Mouse (Mus musculus): ENCODE data around the gene Gpr179. TPM values are rescaled to one million over a fixed set of nuclear protein-coding genes. Genes with fewer than 3 reads are reported as not detected.

Gene Gpr179
- polyA plus RNA-seq, 1 experiment from 2014 or later, result 0.08 TPM

DNA sequence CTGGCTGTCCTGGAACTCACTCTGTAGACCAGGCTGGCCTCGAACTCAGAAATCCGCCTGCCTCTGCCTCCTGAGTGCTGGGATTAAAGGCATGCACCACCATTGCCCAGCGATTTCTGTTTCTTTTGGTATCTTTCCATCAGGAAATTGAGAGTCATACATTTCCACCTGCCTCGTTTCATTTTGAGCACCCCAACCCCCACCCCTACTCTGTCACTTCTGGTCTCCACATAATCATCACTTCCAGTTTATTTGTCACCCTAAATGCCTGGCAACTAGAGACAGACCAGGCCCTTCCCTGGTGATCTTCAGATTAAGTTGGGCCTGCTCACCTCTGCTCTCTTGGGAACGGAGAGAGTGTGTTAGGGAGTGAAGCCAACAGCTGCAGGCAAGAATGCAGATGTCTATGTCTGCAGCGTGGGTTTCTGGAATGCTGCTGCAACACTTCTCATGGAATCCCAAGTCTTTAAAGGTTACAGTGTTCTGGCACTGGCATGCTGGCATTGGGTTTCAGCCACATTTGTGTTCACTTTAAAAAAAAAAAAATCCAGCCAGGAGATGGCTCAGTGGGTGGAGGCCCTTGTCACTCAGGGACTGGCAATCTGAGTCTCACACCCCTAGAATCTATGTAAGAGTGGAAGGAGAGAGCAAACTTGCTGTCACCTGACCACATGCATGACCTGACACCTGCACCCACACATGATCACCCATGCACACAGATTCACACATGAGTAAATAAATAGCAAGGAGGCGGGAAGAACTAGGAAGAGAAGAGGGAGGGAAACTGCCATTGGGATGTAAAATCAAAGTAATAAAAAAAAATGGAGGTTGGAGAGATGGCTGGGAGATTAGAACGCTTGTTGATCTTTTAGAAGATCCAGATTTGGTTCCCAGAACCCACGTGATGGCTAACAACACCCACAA lies 65.8 kb downstream of the Gpr179 start:
- H3K36me3 ChIP-seq (ENCODE audit: insufficient read depth), result no peaks in the 10 kb centered on the region
- no peaks in the 10 kb centered on the region for H3K9me3 ChIP-seq (ENCODE audit: low read depth, low read length)
- no peak overlapping the region for H3K4me2 ChIP-seq
- DNase-seq, result no peak
- H3K9ac ChIP-seq, result no peak overlapping the region
- no peak for TF ChIP-seq CTCF (IDR thresholded peaks at IDR 0.05; ENCODE audit: low read depth)
- ATAC-seq (ENCODE audit: insufficient read depth), result no peak
- H3K27me3 ChIP-seq (ENCODE audit: insufficient read depth, low read length), result no peaks in the 10 kb centered on the region
- no peak overlapping the region for H3K27ac ChIP-seq (ENCODE audit: low read depth)
- WGBS, result 59% methylated on average over 9 of the region's 9 CpGs
- H3K4me1 ChIP-seq (ENCODE audit: insufficient read depth), result no peaks in the 10 kb centered on the region
- no peak overlapping the region for H3K4me3 ChIP-seq (ENCODE audit: low read depth, low read length)

DNA sequence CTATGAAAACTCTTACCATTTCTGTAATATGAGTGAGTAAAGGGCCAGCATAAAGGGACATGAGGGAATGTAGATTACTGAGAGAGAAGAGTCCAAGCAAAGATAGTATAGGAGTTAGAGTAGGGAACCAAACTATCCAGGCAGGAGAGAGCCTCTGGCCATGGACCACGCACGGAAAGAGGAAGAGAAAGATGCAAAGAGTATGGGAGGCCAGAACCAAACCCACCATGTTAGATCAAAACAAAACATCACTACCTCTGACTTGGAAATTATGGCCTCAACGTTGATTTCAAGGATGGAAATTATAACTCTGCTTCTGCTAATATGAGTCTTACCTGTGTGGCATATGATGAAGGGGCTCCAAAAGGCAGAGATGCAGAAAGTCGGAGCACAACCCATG lies 67.0 kb downstream of the Gpr179 start:
- H3K27me3 ChIP-seq (ENCODE audit: insufficient read depth, low read length), result no peaks in the 10 kb centered on the region

GRCm38 (mm10) chr11:97282179-97282578 lies 69.7 kb downstream of the Gpr179 start:
- Histone ChIP-seq H3K4me2 (no peak overlapping the region), H3K4me1 (ENCODE audit: insufficient read depth) (peaks cover 6% of the 10 kb centered on the region; the same call in 1 of the 2 replicates), H3K36me3 (ENCODE audit: insufficient read depth) (no peaks in the 10 kb centered on the region), H3K27me3 (ENCODE audit: insufficient read depth, low read length) (no peaks in the 10 kb centered on the region), H3K27ac (ENCODE audit: low read depth) (no peak overlapping the region), H3K9me3 (ENCODE audit: low read depth, low read length) (no peaks in the 10 kb centered on the region), H3K4me3 (ENCODE audit: low read depth, low read length) (no peak overlapping the region), H3K9ac (no peak overlapping the region)
- no peak for DNase-seq
- no peak for TF ChIP-seq CTCF (IDR thresholded peaks at IDR 0.05; ENCODE audit: low read depth)
- 73% methylated on average over 6 of the region's 6 CpGs for WGBS
- no peak for ATAC-seq (ENCODE audit: insufficient read depth)

More for the DNA sequence above, 67.0 kb downstream of the Gpr179 start:
- no peaks in the 10 kb centered on the region for H3K9me3 ChIP-seq (ENCODE audit: low read depth, low read length)
- no peaks in the 10 kb centered on the region for H3K36me3 ChIP-seq (ENCODE audit: insufficient read depth)
- no peak overlapping the region for H3K27ac ChIP-seq (ENCODE audit: low read depth)
- ATAC-seq (ENCODE audit: insufficient read depth), result no peak
- no peak for TF ChIP-seq CTCF (IDR thresholded peaks at IDR 0.05; ENCODE audit: low read depth)
- no peak overlapping the region for H3K4me3 ChIP-seq (ENCODE audit: low read depth, low read length)
- no peak overlapping the region for H3K9ac ChIP-seq
- H3K4me1 ChIP-seq (ENCODE audit: insufficient read depth), result no peaks in the 10 kb centered on the region
- no peak overlapping the region for H3K4me2 ChIP-seq
- 65% methylated on average over 4 of the region's 4 CpGs for WGBS
- DNase-seq, result no peak

Other genes with a start within 250 kb of the Gpr179 start
- not detected in 2 replicates for gene Tbx21, start 236.7 kb downstream of the Gpr179 start, polyA plus RNA-seq (2014; fragmentation: Nextera tagmentation; extraction: Ambion mirVana)
- 9.4 and 10.8 TPM in 2 replicates for gene Tbkbp1, start 200.6 kb downstream of the Gpr179 start, polyA plus RNA-seq (2014; fragmentation: Nextera tagmentation; extraction: Ambion mirVana)
- gene Kpnb1, start 164.2 kb downstream of the Gpr179 start, polyA plus RNA-seq (2014; fragmentation: Nextera tagmentation; extraction: Ambion mirVana), result 81.2 and 83.4 TPM in 2 replicates
- gene Npepps, start 71.4 kb downstream of the Gpr179 start, polyA plus RNA-seq (2014; fragmentation: Nextera tagmentation; extraction: Ambion mirVana), result 70.7 and 76.2 TPM in 2 replicates
- 46.0 and 48.1 TPM in 2 replicates for gene Mrpl45, start 36.4 kb downstream of the Gpr179 start, polyA plus RNA-seq (2014; fragmentation: Nextera tagmentation; extraction: Ambion mirVana)
- gene Socs7, start 10.5 kb upstream of the Gpr179 start, polyA plus RNA-seq (2014; fragmentation: Nextera tagmentation; extraction: Ambion mirVana), result 1.9 and 2.7 TPM in 2 replicates
- gene Arhgap23, start 63.5 kb upstream of the Gpr179 start, polyA plus RNA-seq (2014; fragmentation: Nextera tagmentation; extraction: Ambion mirVana), result 7.0 and 7.9 TPM in 2 replicates
- gene 4933428G20Rik, start 148.3 kb upstream of the Gpr179 start, polyA plus RNA-seq (2014; fragmentation: Nextera tagmentation; extraction: Ambion mirVana), result 0.13 and 0.23 TPM in 2 replicates
- gene Srcin1, start 224.1 kb upstream of the Gpr179 start, polyA plus RNA-seq (2014; fragmentation: Nextera tagmentation; extraction: Ambion mirVana), result 0.68 and 0.70 TPM in 2 replicates